Mouse (Mus musculus): Measurements from ENCODE around the gene Pdgfra. TPM values are rescaled to one million over a fixed set of nuclear protein-coding genes. Genes with fewer than 3 reads are reported as not detected.

Pdgfra gene
- polyA plus RNA-seq (2012): not detected in 2 replicates

DNA sequence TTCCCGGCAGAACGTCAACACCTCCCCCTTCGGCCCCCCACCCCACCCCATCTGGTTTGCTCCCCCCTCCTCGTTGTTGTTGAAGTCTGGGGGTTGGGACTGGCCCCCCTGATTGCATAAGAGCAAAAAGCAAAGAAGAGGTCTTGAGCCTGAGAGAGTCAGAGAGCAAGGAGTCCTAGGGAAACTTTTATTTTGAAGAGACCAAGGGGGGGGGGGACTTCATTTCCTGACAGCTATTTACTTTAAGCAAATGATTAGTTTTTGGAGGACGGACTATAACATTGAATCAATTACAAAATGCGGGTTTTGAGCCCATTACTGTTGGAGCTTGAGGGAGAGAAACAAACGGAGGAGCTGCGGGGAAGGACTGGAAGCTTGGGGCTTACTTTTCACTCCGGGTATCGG is at the start of gene Pdgfra:
TSS of gene Pdgfra (plus strand) at position 272 of the 405 bp plus-strand sequence.
- no peak for TF ChIP-seq GATA1 (IDR thresholded peaks at IDR 0.05; ENCODE audit: low read length)
- TF ChIP-seq TAL1 (IDR thresholded peaks at IDR 0.05; ENCODE audit: low read length): no peak
- Histone ChIP-seq H3K36me3 (ENCODE audit: control insufficient read depth) (no peaks in the 10 kb centered on the region), H3K27me3 (ENCODE audit: control insufficient read depth) (peaks cover 100% of the 10 kb centered on the region), H3K9me3 (ENCODE audit: control insufficient read depth, low read length) (no peaks in the 10 kb centered on the region), H3K4me3 (replicated peaks) (no peak within 1 kb of the TSS), H3K4me1 (ENCODE audit: control insufficient read depth) (peaks cover 7% of the 10 kb centered on the region)

DNA sequence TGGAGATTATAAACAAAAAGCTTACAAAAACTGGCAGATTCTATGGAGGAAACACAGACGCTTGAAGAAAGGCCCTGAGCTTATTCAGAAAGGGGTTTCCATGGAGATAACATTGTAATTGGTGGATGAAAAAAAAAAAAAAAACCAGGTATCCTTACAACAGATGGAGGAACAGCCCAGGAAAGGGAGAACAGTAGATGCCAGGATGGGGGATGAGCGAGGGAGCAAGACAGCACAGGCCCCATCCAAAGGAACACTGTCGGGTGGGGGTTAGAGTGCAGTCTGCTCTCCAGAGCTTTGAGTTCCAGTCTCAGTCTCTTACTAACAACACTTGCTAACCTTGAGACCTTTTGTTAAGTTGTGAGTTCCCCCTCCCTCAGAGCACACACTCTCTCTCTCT is 45.6 kb upstream of the Pdgfra start:
- Histone ChIP-seq H3K9me3 (ENCODE audit: control insufficient read depth, low read length) (no peaks in the 10 kb centered on the region), H3K36me3 (ENCODE audit: control insufficient read depth) (no peaks in the 10 kb centered on the region), H3K27me3 (ENCODE audit: control insufficient read depth) (no peaks in the 10 kb centered on the region), H3K4me3 (replicated peaks) (no peak overlapping the region), H3K4me1 (ENCODE audit: control insufficient read depth) (no peaks in the 10 kb centered on the region)
- TF ChIP-seq GATA1 (IDR thresholded peaks at IDR 0.05; ENCODE audit: low read length) (no peak), TAL1 (IDR thresholded peaks at IDR 0.05; ENCODE audit: low read length) (no peak)

DNA sequence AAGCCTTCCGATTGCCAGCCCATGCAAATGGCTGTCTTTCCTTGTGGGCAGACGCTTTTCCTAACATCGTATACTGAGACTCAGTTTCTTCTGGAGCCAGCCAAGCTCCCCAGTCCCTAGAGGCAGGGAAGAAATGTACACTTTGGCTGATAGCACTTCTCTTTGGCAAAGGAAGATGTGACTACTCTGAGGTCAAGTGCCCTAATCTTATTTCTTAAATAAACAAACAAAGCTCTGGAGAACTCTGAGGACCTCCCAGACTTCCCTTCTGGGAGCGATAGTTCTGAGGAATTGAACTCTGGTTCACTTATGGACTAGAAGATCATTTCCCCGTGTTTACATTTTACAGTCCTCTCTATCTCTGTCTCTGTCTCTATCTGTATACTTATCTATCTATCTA is 42.7 kb upstream of the Pdgfra start:
- Histone ChIP-seq H3K36me3 (ENCODE audit: control insufficient read depth) (no peaks in the 10 kb centered on the region), H3K4me1 (ENCODE audit: control insufficient read depth) (no peaks in the 10 kb centered on the region), H3K4me3 (replicated peaks) (no peak overlapping the region), H3K27me3 (ENCODE audit: control insufficient read depth) (no peaks in the 10 kb centered on the region), H3K9me3 (ENCODE audit: control insufficient read depth, low read length) (no peaks in the 10 kb centered on the region)
- TF ChIP-seq TAL1 (IDR thresholded peaks at IDR 0.05; ENCODE audit: low read length): no peak
- TF ChIP-seq GATA1 (IDR thresholded peaks at IDR 0.05; ENCODE audit: low read length): no peak

DNA sequence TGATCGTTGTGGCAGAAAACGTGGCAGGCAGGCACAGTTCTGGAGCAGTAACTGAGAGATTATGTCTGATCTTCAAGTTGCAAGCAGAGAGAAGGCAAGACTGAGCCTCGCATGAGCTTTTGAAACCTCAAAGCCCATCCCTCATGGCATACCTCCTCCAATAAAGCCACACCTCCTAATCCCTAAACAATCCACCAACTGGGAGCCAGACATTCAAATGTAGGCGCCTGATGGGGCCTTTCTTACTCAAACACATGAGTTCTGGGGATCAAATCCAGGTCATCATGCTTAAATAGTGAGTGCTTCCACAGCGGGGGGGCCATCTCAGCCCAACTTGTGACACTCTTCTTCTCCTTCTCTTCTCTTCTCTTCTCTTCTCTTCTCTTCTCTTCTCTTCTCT is 40.3 kb upstream of the Pdgfra start:
- TF ChIP-seq TAL1 (IDR thresholded peaks at IDR 0.05; ENCODE audit: low read length) (no peak), GATA1 (IDR thresholded peaks at IDR 0.05; ENCODE audit: low read length) (no peak)
- Histone ChIP-seq H3K27me3 (ENCODE audit: control insufficient read depth) (no peaks in the 10 kb centered on the region), H3K36me3 (ENCODE audit: control insufficient read depth) (no peaks in the 10 kb centered on the region), H3K9me3 (ENCODE audit: control insufficient read depth, low read length) (no peaks in the 10 kb centered on the region), H3K4me3 (replicated peaks) (no peak overlapping the region), H3K4me1 (ENCODE audit: control insufficient read depth) (no peaks in the 10 kb centered on the region)

DNA sequence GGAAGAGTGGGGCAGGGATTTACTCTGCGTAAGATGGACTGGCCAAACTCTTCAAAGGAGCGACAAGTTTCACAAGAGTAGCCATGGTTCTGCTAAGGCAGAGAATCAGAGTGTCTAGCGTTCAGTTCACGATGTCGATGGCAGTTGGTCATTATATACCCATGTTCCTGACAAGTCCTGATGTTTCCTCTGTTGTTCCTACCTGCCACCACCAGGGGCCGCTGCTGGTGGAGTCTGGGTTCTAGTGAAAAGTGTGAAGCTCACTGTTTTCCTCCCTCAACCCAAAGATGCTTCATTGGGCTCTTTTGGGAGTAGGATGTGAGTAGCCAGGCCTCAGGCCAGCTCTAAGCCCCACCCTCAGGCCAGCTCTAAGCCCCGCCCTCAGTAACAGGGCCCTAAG is 33.3 kb upstream of the Pdgfra start:
- no peak for TF ChIP-seq TAL1 (IDR thresholded peaks at IDR 0.05; ENCODE audit: low read length)
- no peak for TF ChIP-seq GATA1 (IDR thresholded peaks at IDR 0.05; ENCODE audit: low read length)
- H3K4me1 ChIP-seq (ENCODE audit: control insufficient read depth): no peaks in the 10 kb centered on the region
- H3K36me3 ChIP-seq (ENCODE audit: control insufficient read depth): no peaks in the 10 kb centered on the region
- H3K27me3 ChIP-seq (ENCODE audit: control insufficient read depth): no peaks in the 10 kb centered on the region
- no peak overlapping the region for H3K4me3 ChIP-seq (replicated peaks)
- H3K9me3 ChIP-seq (ENCODE audit: control insufficient read depth, low read length): no peaks in the 10 kb centered on the region

DNA sequence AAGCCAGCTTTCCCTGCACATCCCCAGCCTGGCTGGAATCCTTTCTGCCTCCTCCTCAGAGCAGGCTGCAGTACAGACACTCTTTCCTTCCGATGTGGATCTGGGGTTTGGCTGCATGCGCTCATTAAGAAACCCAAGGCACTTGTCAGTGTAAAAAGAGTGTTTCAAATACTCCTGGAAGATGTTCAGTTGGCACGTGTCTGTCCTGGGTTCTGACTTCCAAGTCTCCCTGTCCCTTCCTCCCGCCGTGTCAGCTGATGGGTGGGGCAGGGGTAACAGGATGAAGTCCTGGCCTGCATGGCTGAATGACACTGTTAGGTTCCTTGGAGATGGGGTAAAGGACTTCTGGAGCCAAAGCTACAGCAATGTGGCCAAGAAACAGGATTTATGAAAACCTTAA is 30.4 kb upstream of the Pdgfra start:
- no peaks in the 10 kb centered on the region for H3K4me1 ChIP-seq (ENCODE audit: control insufficient read depth)
- H3K9me3 ChIP-seq (ENCODE audit: control insufficient read depth, low read length): no peaks in the 10 kb centered on the region
- TF ChIP-seq GATA1 (IDR thresholded peaks at IDR 0.05; ENCODE audit: low read length): no peak

DNA sequence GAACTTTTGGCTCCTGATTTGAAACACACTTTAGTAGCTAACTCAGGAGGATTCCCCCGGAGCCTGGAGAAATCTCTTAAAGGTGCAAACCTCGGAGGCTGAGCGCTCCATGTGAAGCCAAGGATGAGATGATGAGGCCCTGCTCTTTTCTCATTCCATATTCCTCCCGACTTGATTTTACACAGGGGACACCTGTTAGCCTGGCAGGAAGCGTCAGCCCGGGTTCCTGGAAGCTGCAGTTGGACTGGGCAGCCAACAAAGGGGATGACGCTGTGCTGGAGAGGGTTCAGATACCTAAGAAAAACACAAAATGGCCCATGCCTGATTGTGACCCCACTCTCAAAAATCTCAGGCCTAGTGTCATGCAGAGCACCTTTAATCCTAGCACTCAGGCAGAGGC is 17.4 kb upstream of the Pdgfra start:
- TF ChIP-seq GATA1 (IDR thresholded peaks at IDR 0.05; ENCODE audit: low read length) (no peak), TAL1 (IDR thresholded peaks at IDR 0.05; ENCODE audit: low read length) (no peak)
- Histone ChIP-seq H3K4me1 (ENCODE audit: control insufficient read depth) (no peaks in the 10 kb centered on the region), H3K4me3 (replicated peaks) (no peak overlapping the region), H3K36me3 (ENCODE audit: control insufficient read depth) (no peaks in the 10 kb centered on the region), H3K9me3 (ENCODE audit: control insufficient read depth, low read length) (no peaks in the 10 kb centered on the region), H3K27me3 (ENCODE audit: control insufficient read depth) (no peaks in the 10 kb centered on the region)

More for the DNA sequence above, 30.4 kb upstream of the Pdgfra start:
- Histone ChIP-seq H3K36me3 (ENCODE audit: control insufficient read depth) (no peaks in the 10 kb centered on the region), H3K27me3 (ENCODE audit: control insufficient read depth) (no peaks in the 10 kb centered on the region), H3K4me3 (replicated peaks) (no peak overlapping the region)

DNA sequence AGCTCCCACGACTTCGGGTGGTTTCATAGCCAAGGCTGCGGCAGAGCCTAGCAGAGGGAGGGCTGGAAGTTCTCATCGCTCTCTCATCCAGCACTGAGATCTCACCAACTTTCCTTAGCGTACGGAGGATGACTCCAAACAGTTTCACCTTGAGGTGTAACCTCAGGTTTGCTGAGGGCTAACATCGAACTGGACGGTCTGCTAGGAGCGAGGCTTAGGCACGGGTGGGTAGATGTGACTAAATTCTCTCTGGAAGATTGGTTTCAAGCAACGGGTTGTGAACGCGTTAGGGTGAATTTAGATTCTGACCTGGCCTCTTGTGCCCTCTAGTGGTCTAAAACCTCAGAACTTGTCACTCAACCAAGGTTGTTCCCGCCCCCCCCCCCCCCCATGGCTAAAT is 9.0 kb upstream of the Pdgfra start:
- Histone ChIP-seq H3K27me3 (ENCODE audit: control insufficient read depth) (peaks cover 44% of the 10 kb centered on the region), H3K4me1 (ENCODE audit: control insufficient read depth) (no peaks in the 10 kb centered on the region), H3K9me3 (ENCODE audit: control insufficient read depth, low read length) (no peaks in the 10 kb centered on the region), H3K4me3 (replicated peaks) (no peak overlapping the region), H3K36me3 (ENCODE audit: control insufficient read depth) (no peaks in the 10 kb centered on the region)
- TF ChIP-seq GATA1 (IDR thresholded peaks at IDR 0.05; ENCODE audit: low read length) (no peak), TAL1 (IDR thresholded peaks at IDR 0.05; ENCODE audit: low read length) (no peak)

DNA sequence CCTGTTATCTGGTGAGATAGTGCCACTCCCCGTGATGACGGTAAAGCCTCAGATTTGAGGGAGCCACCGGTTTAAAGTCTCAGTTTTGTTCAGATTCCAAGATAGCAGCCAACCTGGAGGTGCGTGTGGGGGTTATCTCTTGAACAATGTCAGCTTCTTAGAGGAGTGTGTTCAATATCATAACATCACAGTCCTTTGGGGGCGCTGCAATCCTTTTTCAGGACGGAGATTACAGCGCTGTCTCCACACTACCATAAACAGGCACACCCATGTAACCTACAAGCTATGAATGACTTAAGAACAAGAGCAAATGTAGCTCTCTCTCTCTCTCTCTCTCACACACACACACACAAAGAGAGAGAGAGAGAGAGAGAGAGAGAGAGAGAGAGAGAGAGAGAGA is 8.3 kb upstream of the Pdgfra start:
- H3K4me1 ChIP-seq (ENCODE audit: control insufficient read depth): no peaks in the 10 kb centered on the region
- TF ChIP-seq TAL1 (IDR thresholded peaks at IDR 0.05; ENCODE audit: low read length) (no peak), GATA1 (IDR thresholded peaks at IDR 0.05; ENCODE audit: low read length) (no peak)
- no peaks in the 10 kb centered on the region for H3K9me3 ChIP-seq (ENCODE audit: control insufficient read depth, low read length)
- H3K4me3 ChIP-seq (replicated peaks): no peak overlapping the region
- peaks cover 51% of the 10 kb centered on the region for H3K27me3 ChIP-seq (ENCODE audit: control insufficient read depth)
- H3K36me3 ChIP-seq (ENCODE audit: control insufficient read depth): no peaks in the 10 kb centered on the region

DNA sequence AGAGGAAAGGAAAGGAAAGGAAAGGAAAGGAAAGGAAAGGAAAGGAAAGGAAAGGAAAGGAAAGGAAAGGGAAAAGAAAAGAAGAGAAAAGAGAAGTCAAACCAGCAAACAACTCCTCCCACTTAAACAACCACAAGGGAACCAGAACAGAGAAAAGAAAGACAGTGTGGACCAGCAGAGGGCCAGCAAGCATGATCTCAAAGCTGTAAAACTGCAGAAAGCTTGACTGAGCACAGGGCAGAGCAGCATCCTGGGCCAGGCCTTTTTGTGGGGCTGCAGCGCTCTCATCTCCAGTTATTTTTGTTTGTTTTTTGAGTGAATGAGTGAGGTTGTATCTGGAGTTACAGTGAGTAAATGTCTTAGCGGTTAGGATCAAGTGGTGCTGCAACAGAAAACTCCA is 6.8 kb upstream of the Pdgfra start:
- no peaks in the 10 kb centered on the region for H3K4me1 ChIP-seq (ENCODE audit: control insufficient read depth)
- H3K27me3 ChIP-seq (ENCODE audit: control insufficient read depth): peaks cover 66% of the 10 kb centered on the region
- H3K9me3 ChIP-seq (ENCODE audit: control insufficient read depth, low read length): no peaks in the 10 kb centered on the region
- H3K4me3 ChIP-seq (replicated peaks): no peak overlapping the region
- H3K36me3 ChIP-seq (ENCODE audit: control insufficient read depth): no peaks in the 10 kb centered on the region
- no peak for TF ChIP-seq TAL1 (IDR thresholded peaks at IDR 0.05; ENCODE audit: low read length)
- no peak for TF ChIP-seq GATA1 (IDR thresholded peaks at IDR 0.05; ENCODE audit: low read length)

Data from erythroblast, embryonic 14.5 days (primary cell).